Mouse (Mus musculus) heart, embryonic 13.5 days (tissue): ENCODE data around the gene Npcd. TPM values are rescaled to one million over a fixed set of nuclear protein-coding genes. Genes with fewer than 3 reads are reported as not detected.

Experiments
- ATAC-seq: fragments of 200-750 bp; cut with Nextera tagmentation; 2 replicates; pipeline ENCODE4 v1.8.0; 2017; ENCODE audit warnings: moderate TSS enrichment; ENCODE audit not compliant: insufficient number of reproducible peaks, low FRiP score, low TSS enrichment; ENCODE audit errors: extremely low read depth
- H3K27ac ChIP-seq: fragments of 300-500 bp; sonication (generic); replicated peaks from 2 replicates; pipeline ENCODE4 v1.5.1; 2015; ENCODE audit warnings: moderate library complexity, mild to moderate bottlenecking, inconsistent platforms
- H3K27me3 ChIP-seq: fragments of 300-500 bp; sonication (generic); replicated peaks from 2 replicates; pipeline ENCODE4 v1.6.1; 2015; ENCODE audit warnings: mild to moderate bottlenecking, inconsistent platforms
- H3K36me3 ChIP-seq: fragments of 300-500 bp; sonication (generic); 2 replicates; pipeline ENCODE4 v1.6.1; 2015; ENCODE audit warnings: mild to moderate bottlenecking, inconsistent platforms
- H3K4me1 ChIP-seq: fragments of 300-500 bp; sonication (generic); 2 replicates; pipeline ENCODE4 v1.6.1; 2015; ENCODE audit warnings: inconsistent platforms
- H3K4me2 ChIP-seq: fragments of 300-500 bp; sonication (generic); 2 replicates; pipeline ENCODE4 v1.6.1; 2015; ENCODE audit warnings: inconsistent platforms, mild to moderate bottlenecking, moderate library complexity
- H3K4me3 ChIP-seq: fragments of 300-500 bp; sonication (generic); 2 replicates; pipeline ENCODE4 v1.5.1; 2015; ENCODE audit warnings: moderate library complexity, mild to moderate bottlenecking, inconsistent platforms
- H3K9ac ChIP-seq: fragments of 300-500 bp; sonication (generic); 2 replicates; pipeline ENCODE4 v1.6.1; 2015; ENCODE audit warnings: inconsistent platforms, mild to moderate bottlenecking, moderate library complexity
- H3K9me3 ChIP-seq: fragments of 300-500 bp; sonication (generic); 2 replicates; pipeline ENCODE4 v1.6.1; 2016; ENCODE audit warnings: inconsistent platforms
- WGBS: fragments of 180-500 bp; shearing (Covaris S2); methylation state at CpG from one replicate; pipeline ENCODE4 v1.1.7; 2015; ENCODE audit warnings: mixed read lengths; 5-methylcytosine and 5-hydroxymethylcytosine counted together
- polyA plus RNA-seq: library from polyadenylated mRNA; unstranded; fragments of >200 nt; fragmentation: Nextera tagmentation; extraction: Ambion mirVana; gene quantifications from 2 replicates; pipeline ENCODE4 v1.2.1, GENCODE M21; 2015

Gene Npcd
- polyA plus RNA-seq, 1 experiment from 2014 or later, result not detected

- Histone ChIP-seq H3K27me3 (no peaks in the 10 kb centered on the region), H3K9me3 (no peaks in the 10 kb centered on the region), H3K9ac (no peak overlapping the region), H3K4me3 (no peak overlapping the region), H3K4me1 (peaks cover 48% of the 10 kb centered on the region), H3K27ac (no peak overlapping the region), H3K4me2 (no peak overlapping the region), H3K36me3 (peaks cover 38% of the 10 kb centered on the region)
- WGBS, result 74% methylated on average over 11 of the region's 11 CpGs
- ATAC-seq, result no peak
Measured at GRCm38 (mm10) chr15:79764539-79765267, 69.3 kb downstream of the Npcd start.

GRCm38 (mm10) chr15:79763601-79764246 lies 70.3 kb downstream of the Npcd start:
- H3K36me3 ChIP-seq, result peaks cover 38% of the 10 kb centered on the region
- no peaks in the 10 kb centered on the region for H3K9me3 ChIP-seq
- no peak overlapping the region for H3K9ac ChIP-seq
- ATAC-seq, result no peak
- no peaks in the 10 kb centered on the region for H3K27me3 ChIP-seq
- WGBS, result 77% methylated on average over 7 of the region's 7 CpGs
- peaks cover 38% of the 10 kb centered on the region for H3K4me1 ChIP-seq
- no peak overlapping the region for H3K4me3 ChIP-seq
- H3K27ac ChIP-seq, result no peak overlapping the region
- H3K4me2 ChIP-seq, result no peak overlapping the region

- no peak overlapping the region for H3K4me3 ChIP-seq
- no peak for ATAC-seq
- peaks cover 38% of the 10 kb centered on the region for H3K36me3 ChIP-seq
- no peaks in the 10 kb centered on the region for H3K9me3 ChIP-seq
- H3K4me2 ChIP-seq, result no peak overlapping the region
- H3K4me1 ChIP-seq, result peaks cover 31% of the 10 kb centered on the region
- 87% methylated on average over 9 of the region's 9 CpGs for WGBS
- H3K27me3 ChIP-seq, result no peaks in the 10 kb centered on the region
- H3K9ac ChIP-seq, result no peak overlapping the region
- no peak overlapping the region for H3K27ac ChIP-seq
Measured at GRCm38 (mm10) chr15:79763001-79763400, 71.0 kb downstream of the Npcd start.

- Histone ChIP-seq H3K27me3 (no peaks in the 10 kb centered on the region), H3K4me2 (no peak overlapping the region), H3K4me1 (peaks cover 11% of the 10 kb centered on the region), H3K4me3 (no peak overlapping the region), H3K9ac (no peak overlapping the region), H3K27ac (no peak overlapping the region), H3K36me3 (peaks cover 38% of the 10 kb centered on the region), H3K9me3 (no peaks in the 10 kb centered on the region)
- ATAC-seq, result no peak
- WGBS, result 74% methylated on average over 6 of the region's 6 CpGs
Measured at GRCm38 (mm10) chr15:79760956-79761355, 73.1 kb downstream of the Npcd start.

- H3K9ac ChIP-seq, result no peak overlapping the region
- no peaks in the 10 kb centered on the region; the same call in 1 of the 2 replicates for H3K4me1 ChIP-seq
- 82% methylated on average over 3 of the region's 3 CpGs for whole genome bisulfite sequencing
- H3K9me3 ChIP-seq, result no peaks in the 10 kb centered on the region
- no peak overlapping the region for H3K4me2 ChIP-seq
- no peaks in the 10 kb centered on the region for H3K27me3 ChIP-seq
- H3K27ac ChIP-seq, result no peak overlapping the region
- no peak for ATAC-seq
- peaks cover 11% of the 10 kb centered on the region for H3K36me3 ChIP-seq
- H3K4me3 ChIP-seq, result no peak overlapping the region
Measured at GRCm38 (mm10) chr15:79757118-79757517, 76.9 kb downstream of the Npcd start.

GRCm38 (mm10) chr15:79755977-79756625 lies 77.9 kb downstream of the Npcd start:
- 70% methylated on average over 8 of the region's 8 CpGs for WGBS
- Histone ChIP-seq H3K4me2 (no peak overlapping the region), H3K27ac (no peak overlapping the region), H3K4me1 (no peaks in the 10 kb centered on the region; the same call in 1 of the 2 replicates), H3K27me3 (no peaks in the 10 kb centered on the region), H3K4me3 (no peak overlapping the region), H3K9me3 (no peaks in the 10 kb centered on the region), H3K9ac (no peak overlapping the region), H3K36me3 (peaks cover 4% of the 10 kb centered on the region; the same call in 1 of the 2 replicates)
- no peak for ATAC-seq

GRCm38 (mm10) chr15:79755176-79755575 lies 78.9 kb downstream of the Npcd start:
- Histone ChIP-seq H3K27ac (no peak overlapping the region), H3K36me3 (no peaks in the 10 kb centered on the region; the same call in 1 of the 2 replicates), H3K4me3 (no peak overlapping the region), H3K9me3 (no peaks in the 10 kb centered on the region), H3K4me1 (no peaks in the 10 kb centered on the region; the same call in 1 of the 2 replicates), H3K27me3 (no peaks in the 10 kb centered on the region), H3K9ac (no peak overlapping the region), H3K4me2 (no peak overlapping the region)
- 75% methylated on average over 4 of the region's 4 CpGs for WGBS
- ATAC-seq, result no peak

GRCm38 (mm10) chr15:79753873-79754272 lies 80.2 kb downstream of the Npcd start:
- Histone ChIP-seq H3K36me3 (no peaks in the 10 kb centered on the region; the same call in 1 of the 2 replicates), H3K27ac (no peak overlapping the region), H3K4me1 (no peaks in the 10 kb centered on the region; the same call in 1 of the 2 replicates), H3K9ac (no peak overlapping the region; the same call in 1 of the 2 replicates), H3K9me3 (no peaks in the 10 kb centered on the region), H3K4me3 (no peak overlapping the region), H3K4me2 (no peak overlapping the region), H3K27me3 (no peaks in the 10 kb centered on the region)
- WGBS, result 49% methylated on average over 4 of the region's 4 CpGs
- no peak for ATAC-seq

- no peak for ATAC-seq
- Histone ChIP-seq H3K4me2 (no peak overlapping the region), H3K9ac (no peak overlapping the region; the same call in 1 of the 2 replicates), H3K27ac (no peak overlapping the region), H3K9me3 (no peaks in the 10 kb centered on the region), H3K36me3 (no peaks in the 10 kb centered on the region; the same call in 1 of the 2 replicates), H3K27me3 (no peaks in the 10 kb centered on the region), H3K4me3 (no peak overlapping the region), H3K4me1 (no peaks in the 10 kb centered on the region; the same call in 1 of the 2 replicates)
- 76% methylated on average over 3 of the region's 3 CpGs for WGBS
Measured at GRCm38 (mm10) chr15:79753420-79753752, 80.7 kb downstream of the Npcd start.

- WGBS, result 22% methylated on average over 11 of the region's 11 CpGs
- H3K27me3 ChIP-seq, result no peaks in the 10 kb centered on the region
- no peak overlapping the region for H3K4me2 ChIP-seq
- no peaks in the 10 kb centered on the region; the same call in 1 of the 2 replicates for H3K4me1 ChIP-seq
- no peaks in the 10 kb centered on the region for H3K9me3 ChIP-seq
- no peak overlapping the region for H3K4me3 ChIP-seq
- no peak overlapping the region for H3K9ac ChIP-seq
- ATAC-seq, result no peak
- H3K36me3 ChIP-seq, result no peaks in the 10 kb centered on the region; the same call in 1 of the 2 replicates
- no peak overlapping the region for H3K27ac ChIP-seq
Measured at GRCm38 (mm10) chr15:79752742-79753419, 81.2 kb downstream of the Npcd start.

GRCm38 (mm10) chr15:79751772-79752171 lies 82.3 kb downstream of the Npcd start:
- no peaks in the 10 kb centered on the region; the same call in 1 of the 2 replicates for H3K4me1 ChIP-seq

More at GRCm38 (mm10) chr15:79751772-79752171, 82.3 kb downstream of the Npcd start:
- no peak overlapping the region for H3K27ac ChIP-seq
- H3K27me3 ChIP-seq, result no peaks in the 10 kb centered on the region
- H3K4me2 ChIP-seq, result no peak overlapping the region
- H3K9ac ChIP-seq, result no peak overlapping the region
- no peak for ATAC-seq
- no peaks in the 10 kb centered on the region; the same call in 1 of the 2 replicates for H3K36me3 ChIP-seq
- H3K4me3 ChIP-seq, result no peak overlapping the region
- no peaks in the 10 kb centered on the region for H3K9me3 ChIP-seq
- WGBS, result 79% methylated on average over 17 of the region's 17 CpGs
